Comparison of ENCODE assay signal across 23 mouse cellular contexts in the genomic region with DNA sequence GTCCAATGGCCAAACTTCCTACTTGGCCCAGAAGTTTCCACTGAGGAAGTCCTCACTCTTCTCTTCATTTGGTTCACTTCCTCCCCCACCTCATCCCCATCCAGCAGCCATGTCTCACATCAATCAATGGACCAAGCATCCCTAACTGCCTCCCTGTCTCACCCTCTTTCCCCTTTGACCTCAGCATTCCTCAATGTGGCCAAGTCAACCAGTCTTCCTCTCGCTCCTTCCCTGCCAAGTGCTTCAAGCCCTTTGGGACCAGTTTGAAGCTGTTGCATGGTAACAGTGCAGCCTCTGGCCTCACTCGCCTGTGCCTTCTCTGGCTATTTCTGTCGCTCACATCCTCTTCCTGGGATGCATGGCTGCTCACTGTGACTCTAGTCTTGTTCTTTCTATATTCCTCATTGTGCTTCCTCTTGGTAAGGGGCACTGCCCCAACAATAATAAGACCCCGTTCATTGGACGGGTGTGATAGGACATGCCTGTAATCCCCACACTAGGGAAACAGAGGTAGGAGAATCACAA.
DNase-seq lines count a peak whose midpoint lies in the region; ATAC-seq lines count a peak whose summit lies in the region.
"Had no signal": no experiment of that assay in that cellular context is flagged by ENCODE, and none has a peak within 500 bp of the region (broad histone marks: within the 10 kb centered on the region; RNA-seq: fewer than 3 reads in every experiment).

No protein-coding gene starts in this region.

- H3K4me1 ChIP-seq in forebrain, embryonic 15.5 days, result peaks cover 13% of the 10 kb centered on the region
- H3K4me1 ChIP-seq: embryonic facial prominence, embryonic 10.5 days; embryonic facial prominence, embryonic 12.5 days had no signal

- no peak for ATAC-seq in forebrain, embryonic 15.5 days (replicated peaks)
- ATAC-seq: activated CD4-positive, CD25-positive, alpha-beta regulatory T cell, adult 4 months; CD4-positive, CD25-positive, alpha-beta regulatory T cell, adult 4 months; forebrain, embryonic 13.5 days; forebrain, embryonic 16.5 days; Patski had no signal

- DNase-seq in adrenal gland, postnatal 14 days, result peak; percentile 28
- DNase-seq in adrenal gland, adult 18-20 months (ENCODE audit: low spot score in 2 of 2), result no peak
- DNase-seq in heart, adult 18-20 months, result peak; percentile 29 to 35
- no peak for DNase-seq in heart, adult 8-10 months (ENCODE audit: low spot score)
- peak; percentile 26 to 35 for DNase-seq in B cell, adult 2 months
- peak; percentile 19 for DNase-seq in splenic B cell, adult 2 months (ENCODE audit: low read depth, low spot score)
- DNase-seq: adrenal gland, adult 2 months; adrenal gland, postnatal 25 days; cerebellum, adult 11-12 months; cerebellum, adult 2 months; cerebellum, adult 9-10 months; cerebellum, postnatal 10 days; cerebellum, postnatal 25 days had no signal

- H3K4me3 ChIP-seq in forebrain, embryonic 15.5 days, result no peak overlapping the region
- H3K4me3 ChIP-seq: embryonic facial prominence, embryonic 10.5 days; embryonic facial prominence, embryonic 12.5 days; forebrain, embryonic 13.5 days had no signal

- H3K9ac ChIP-seq in forebrain, embryonic 15.5 days (replicated peaks), result no peak overlapping the region
- H3K9ac ChIP-seq: embryonic facial prominence, embryonic 12.5 days; forebrain, embryonic 13.5 days had no signal

- H3K4me2 ChIP-seq in forebrain, embryonic 15.5 days (replicated peaks), result no peak overlapping the region
- H3K4me2 ChIP-seq: embryonic facial prominence, embryonic 12.5 days; forebrain, embryonic 13.5 days had no signal

- H3K27me3 ChIP-seq in splenic B cell, adult 2 months (ENCODE audit: control insufficient read depth, insufficient read depth, low read length, poor library complexity, severe bottlenecking), result no peaks in the 10 kb centered on the region
- no peaks in the 10 kb centered on the region; the same call in 1 of the 2 replicates for H3K27me3 ChIP-seq in forebrain, embryonic 15.5 days
- H3K27me3 ChIP-seq: CH12.LX; embryonic facial prominence, embryonic 12.5 days; forebrain, embryonic 13.5 days; Patski had no signal

- H3K9me3 ChIP-seq in forebrain, embryonic 15.5 days, result no peaks in the 10 kb centered on the region
- H3K9me3 ChIP-seq: embryonic facial prominence, embryonic 10.5 days; embryonic facial prominence, embryonic 12.5 days; forebrain, embryonic 13.5 days; G1E had no signal

- no peak overlapping the region for H3K27ac ChIP-seq in forebrain, embryonic 15.5 days (replicated peaks)
- H3K27ac ChIP-seq: embryonic facial prominence, embryonic 10.5 days; embryonic facial prominence, embryonic 12.5 days; forebrain, embryonic 13.5 days had no signal

- H3K36me3 ChIP-seq in splenic B cell, adult 2 months (ENCODE audit: control insufficient read depth, insufficient read depth, low read length, poor library complexity, severe bottlenecking), result no peaks in the 10 kb centered on the region
- no peaks in the 10 kb centered on the region for H3K36me3 ChIP-seq in forebrain, embryonic 15.5 days
- H3K36me3 ChIP-seq: embryonic facial prominence, embryonic 10.5 days; embryonic facial prominence, embryonic 12.5 days; G1E had no signal

- 87% methylated on average over 5 of the region's 5 CpGs for WGBS in forebrain, embryonic 15.5 days

Comparison
In these comparisons a context has a peak if more than half of its experiments do, and no peak if none do; other contexts are left out.
1. DNase-seq: peak in adrenal gland, postnatal 14 days (single experiment), heart, adult 18-20 months (2 of 2), B cell, adult 2 months (2 of 2) and splenic B cell, adult 2 months (single experiment); none in adrenal gland, adult 18-20 months (0 of 2) and heart, adult 8-10 months (single experiment).